Mouse (Mus musculus) heart, adult 2 months (tissue): ENCODE measurements around the gene Atg4a.

Experiments
- CTCF ChIP-seq: fragments of 200-600 bp; IDR thresholded peaks from 2 replicates; pipeline ENCODE4 v1.8.1; 2022; ENCODE audit warnings: antibody characterized with exemption, mild to moderate bottlenecking, moderate library complexity
- POLR2A ChIP-seq: fragments of 200-500 bp; IDR thresholded peaks from 2 replicates; pipeline ENCODE4 v1.6.1; 2011; ENCODE audit warnings: mild to moderate bottlenecking, low read depth, low read length, control low read depth; ENCODE audit not compliant: insufficient read depth

DNA sequence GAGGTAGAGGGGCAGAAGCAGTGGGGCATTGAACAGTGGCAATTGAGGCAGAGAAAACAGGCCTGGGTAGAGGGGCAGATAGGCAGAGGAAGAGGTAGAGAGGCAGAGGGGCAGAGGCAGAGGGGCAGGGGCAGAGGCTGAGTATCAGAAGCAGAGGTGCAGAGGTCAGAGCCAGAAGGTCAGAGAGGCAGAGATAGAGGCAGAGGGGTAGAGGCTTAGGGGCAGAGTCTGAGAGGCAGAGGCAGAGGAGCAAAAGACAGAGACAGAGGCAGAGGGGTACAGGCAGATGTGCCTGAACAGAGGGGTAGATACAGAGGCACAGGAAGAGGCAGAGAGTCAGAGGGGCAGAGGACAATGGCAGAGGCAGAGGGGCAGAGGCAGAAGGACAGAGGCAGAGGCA, 193.6 kb downstream of the Atg4a start:
- TF ChIP-seq CTCF = no peak
- no peak for TF ChIP-seq POLR2A
